Mouse (Mus musculus) liver, embryonic 14.5 days (tissue): Measurements from ENCODE around the gene Mast3.

Experiments used
- CTCF ChIP-seq: IDR thresholded peaks from 2 replicates; pipeline ENCODE4 v1.5.1; 2016; ENCODE audit warnings: antibody characterized with exemption, low read depth, control low read depth
- EP300 ChIP-seq: IDR thresholded peaks from 2 replicates; pipeline ENCODE4 v1.6.1; 2016; ENCODE audit warnings: antibody characterized with exemption, low read depth

DNA sequence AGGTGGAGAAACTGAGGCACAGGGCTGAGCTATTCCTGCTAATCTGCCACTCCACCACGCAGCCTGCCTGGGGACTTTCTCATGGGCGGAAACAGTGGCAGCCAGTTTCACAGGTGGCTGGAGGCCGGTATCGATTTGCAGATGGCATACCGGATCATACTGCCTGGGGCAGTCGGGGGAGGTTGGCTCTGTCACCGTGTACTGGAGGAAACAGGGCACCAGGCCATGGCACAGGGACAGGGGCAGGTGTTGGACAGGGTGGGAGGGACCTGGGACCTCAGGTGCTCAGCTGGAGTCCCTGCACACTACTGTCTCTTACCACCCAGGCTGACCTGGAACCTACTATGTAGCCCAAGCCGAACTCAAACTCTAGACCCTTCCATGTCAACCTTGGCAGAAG lies 21.0 kb upstream of the Mast3 start:
- no peak for TF ChIP-seq EP300
- no peak for TF ChIP-seq CTCF
